Mouse (Mus musculus) gonadal fat pad, adult 2 months (tissue): ENCODE data around the gene Cpvl. TPM values are rescaled to one million over a fixed set of nuclear protein-coding genes. Genes with fewer than 3 reads are reported as not detected.

Experiments used
- DNase-seq: peaks from one replicate; pipeline ENCODE4 v3.0.0-alpha.2; 2012; ENCODE audit warnings: low read depth
- polyA plus RNA-seq: library from polyadenylated mRNA; depleted of rRNA; stranded (reverse); fragments of >200 nt; gene quantifications from 2 replicates; pipeline ENCODE4 v1.2.3, GENCODE M21; 2012; rRNA removed

Cpvl gene
- polyA plus RNA-seq, 1 experiment, result not detected

GRCm38 (mm10) chr6:53884931-53885330, 93.5 kb downstream of the Cpvl start:
- no peak for DNase-seq

- DNase-seq, result no peak
These were observed 94.0 kb downstream of the Cpvl start for GRCm38 (mm10) chr6:53884496-53884895.

DNA sequence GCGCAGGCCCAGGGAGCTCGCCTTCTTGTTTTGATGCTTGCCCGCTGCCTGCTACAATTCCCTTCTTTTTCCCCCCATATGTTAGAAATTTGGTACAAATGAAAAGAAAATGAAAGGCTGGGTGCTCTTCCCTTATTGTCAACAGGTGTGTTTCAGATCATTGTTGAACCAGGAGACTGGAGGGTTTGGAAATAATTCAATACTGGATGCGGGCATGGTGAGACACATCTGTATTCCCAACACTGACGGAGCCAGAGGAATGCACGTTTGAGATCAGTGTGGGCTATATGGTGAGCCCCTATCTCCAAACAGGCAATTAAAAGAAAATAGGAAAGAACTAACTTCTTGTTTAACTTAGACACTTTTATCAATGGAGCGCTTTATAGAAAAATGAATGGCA, 95.1 kb downstream of the Cpvl start:
- no peak for DNase-seq

DNA sequence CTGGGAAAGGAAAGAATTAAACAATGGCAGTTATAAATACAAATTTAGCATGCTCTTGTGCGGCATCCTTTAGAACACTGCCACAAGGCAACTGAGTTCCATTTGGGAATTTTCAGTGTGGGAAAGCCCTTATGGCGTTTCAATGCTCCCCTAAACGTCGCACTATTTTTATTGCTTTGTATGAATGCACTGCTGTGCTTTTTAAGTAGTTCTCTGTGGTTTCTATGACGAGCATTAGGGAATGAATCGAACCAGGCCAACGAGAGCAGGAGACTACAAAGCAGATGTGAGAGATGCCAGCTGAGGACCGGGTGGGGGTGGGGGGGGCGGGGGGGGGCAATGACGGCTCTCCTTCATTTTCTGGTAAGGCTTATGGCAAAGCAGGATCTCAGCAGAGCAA, 96.8 kb downstream of the Cpvl start:
- DNase-seq, result no peak

GRCm38 (mm10) chr6:53881235-53881606, 97.2 kb downstream of the Cpvl start:
- no peak for DNase-seq

- DNase-seq, result no peak
These were observed 97.8 kb downstream of the Cpvl start for GRCm38 (mm10) chr6:53880530-53881234.

DNA sequence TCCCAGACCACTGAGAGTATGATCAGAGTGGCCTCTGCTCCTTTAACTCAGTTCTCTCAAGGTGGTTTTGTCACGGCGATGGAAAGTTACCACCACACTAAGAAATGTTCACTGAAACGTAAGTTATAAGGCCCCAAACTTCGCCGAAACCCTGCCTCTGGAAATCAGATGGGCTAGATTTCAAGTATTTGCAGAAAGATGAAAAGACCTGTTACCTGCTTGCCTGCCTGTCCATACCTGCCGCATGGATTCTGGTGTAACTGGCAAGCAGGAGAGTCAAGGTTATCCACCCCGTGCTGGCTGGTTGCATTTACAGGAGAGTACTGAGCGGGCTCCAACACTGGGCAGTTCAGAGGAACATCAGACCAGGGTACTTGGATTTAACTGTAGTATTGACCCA, 98.9 kb downstream of the Cpvl start:
- DNase-seq, result peak; percentile 52

DNA sequence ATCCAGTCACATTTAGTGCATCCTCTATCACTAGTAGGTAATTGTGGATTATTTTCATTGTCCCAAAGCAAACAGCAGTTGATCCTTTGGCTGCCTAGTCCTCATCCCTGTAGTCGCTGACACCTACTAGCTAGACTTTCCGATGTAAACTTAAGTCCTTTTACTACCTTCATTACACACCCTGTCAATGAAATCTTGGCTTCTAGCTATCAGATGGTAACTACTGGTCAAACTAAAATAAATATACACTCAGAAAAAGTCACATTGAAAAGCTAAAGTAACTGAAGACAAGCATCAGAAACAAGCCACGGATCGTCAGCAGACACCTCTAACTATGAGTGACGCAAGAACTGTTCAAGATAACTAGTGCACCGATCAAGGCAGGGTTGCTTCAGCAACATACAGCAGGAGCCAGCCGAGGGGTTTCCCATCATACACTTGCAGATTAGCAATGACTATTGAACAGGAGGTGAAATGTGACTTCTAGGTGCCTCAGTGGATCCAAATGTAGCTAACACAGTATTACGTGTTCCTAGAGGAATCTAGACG, 103.5 kb downstream of the Cpvl start:
- DNase-seq, result no peak

- DNase-seq, result no peak
These were observed 106.6 kb downstream of the Cpvl start for GRCm38 (mm10) chr6:53871903-53872302.

GRCm38 (mm10) chr6:53863011-53863410, 115.5 kb downstream of the Cpvl start:
- no peak for DNase-seq

- no peak for DNase-seq
These were observed 119.4 kb downstream of the Cpvl start for GRCm38 (mm10) chr6:53859106-53859505.

GRCm38 (mm10) chr6:53857822-53858221, 120.6 kb downstream of the Cpvl start:
- DNase-seq, result no peak

DNA sequence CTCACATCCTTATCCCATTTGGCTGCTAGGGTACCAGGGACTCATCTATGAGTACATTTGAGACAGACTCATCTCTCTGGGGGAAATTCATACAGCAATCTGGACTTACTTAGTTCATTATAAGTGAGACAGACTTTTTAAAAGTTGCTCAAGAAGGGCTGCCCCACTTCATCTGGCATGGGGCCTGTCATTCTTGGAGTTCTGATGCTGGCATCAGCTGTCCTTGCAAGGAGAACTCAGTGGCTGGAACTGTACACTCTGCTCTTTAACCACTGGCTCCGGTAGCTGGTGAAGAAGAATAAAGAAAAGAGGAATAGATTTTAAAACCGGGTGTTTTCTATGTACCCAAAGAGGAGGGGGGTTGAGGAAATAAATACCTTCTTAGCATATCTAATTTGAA, 121.7 kb downstream of the Cpvl start:
- DNase-seq, result no peak

- DNase-seq, result no peak
These were observed 123.3 kb downstream of the Cpvl start for GRCm38 (mm10) chr6:53854971-53855856.

- no peak for DNase-seq
These were observed 124.2 kb downstream of the Cpvl start for GRCm38 (mm10) chr6:53854226-53854625.

DNA sequence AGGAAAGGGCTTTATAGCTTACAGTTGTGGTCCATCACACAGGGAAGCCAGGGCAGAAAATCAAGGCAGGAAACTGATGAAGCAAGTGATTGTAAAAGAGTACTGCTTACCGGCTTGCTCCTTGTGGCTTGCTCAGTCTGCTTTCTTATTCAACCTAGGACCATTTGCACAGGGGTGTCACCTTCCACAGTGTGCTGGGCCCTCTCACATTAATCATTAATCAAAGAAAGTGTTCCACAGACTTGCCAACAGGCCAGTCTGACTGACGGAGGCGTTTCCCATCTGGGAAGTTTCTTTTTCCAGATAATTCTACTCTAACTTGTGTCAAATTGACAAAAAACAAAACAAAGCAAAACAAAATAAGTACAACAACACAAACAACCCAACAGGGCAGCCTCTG, 124.9 kb downstream of the Cpvl start:
- DNase-seq, result no peak

- DNase-seq, result no peak
These were observed 133.8 kb downstream of the Cpvl start for GRCm38 (mm10) chr6:53844626-53845025.

- no peak for DNase-seq
These were observed 153.3 kb downstream of the Cpvl start for GRCm38 (mm10) chr6:53825213-53825612.

Other genes starting within 250 kb of the Cpvl start
- gene Tril, start 157.8 kb downstream of the Cpvl start, polyA plus RNA-seq, result 11.3 and 12.9 TPM in 2 replicates
- gene Chn2, start 60.9 kb upstream of the Cpvl start, polyA plus RNA-seq, result 5.9 and 11.3 TPM in 2 replicates